In the genomic region with DNA sequence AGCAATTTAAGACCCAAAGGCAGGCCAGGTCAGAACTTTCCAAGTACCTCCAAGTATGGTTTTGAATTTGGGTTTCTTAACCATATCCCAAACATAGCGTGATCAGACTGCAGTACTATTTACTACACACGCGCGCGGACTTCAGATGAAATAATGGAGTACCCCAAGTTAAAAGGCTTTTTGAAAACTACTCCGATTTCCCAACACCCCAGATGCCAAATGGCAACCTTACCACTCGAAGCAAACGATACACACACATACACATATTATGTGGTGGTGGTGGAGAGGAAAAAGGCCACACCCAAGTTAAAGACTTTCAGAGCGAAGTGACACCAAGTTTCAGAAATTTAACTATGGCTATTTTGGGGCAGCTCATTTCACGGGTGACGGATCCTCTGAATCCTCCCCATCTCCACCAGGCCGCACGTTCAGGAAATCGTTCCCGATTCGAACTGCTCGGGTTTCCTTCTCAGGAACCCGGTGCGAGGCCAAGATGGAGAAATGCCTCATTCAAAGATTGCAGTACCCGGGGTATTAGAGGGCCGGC, we compare ENCODE assay signal across 8 mouse cellular contexts. TPM values are rescaled to one million over a fixed set of nuclear protein-coding genes. Genes with fewer than 3 reads are reported as not detected.
DNase-seq lines count a peak whose midpoint lies in the region; ATAC-seq and TF ChIP-seq lines count a peak whose summit lies in the region.

No protein-coding gene starts in this region.

- TF ChIP-seq CTCF in CH12.LX (conservative IDR thresholded peaks at IDR 0.05 in 1 of 2, IDR thresholded peaks at IDR 0.05 in 1 of 2; ENCODE audit: low read depth in 2 of 2, low read length in 2 of 2): no peak
- no peak for TF ChIP-seq CTCF in hindbrain, postnatal 0 days (IDR thresholded peaks at IDR 0.05; ENCODE audit: low read depth)

- H3K4me3 ChIP-seq in heart, embryonic 12.5 days: peak overlapping the region; percentile 68
- H3K4me3 ChIP-seq in CH12.LX (replicated peaks in 1 of 3; ENCODE audit: low read depth in 2 of 3, low read length in 2 of 3, poor library complexity in 1 of 3): peak overlapping the region; percentile 85 to 98 (median 86)
- peak overlapping the region; percentile 99 for H3K4me3 ChIP-seq in embryonic facial prominence, embryonic 11.5 days (ENCODE audit: low read depth, low read length)
- peak overlapping the region; percentile 83 for H3K4me3 ChIP-seq in hindbrain, postnatal 0 days (ENCODE audit: low read length)
- peak overlapping the region; percentile 79 for H3K4me3 ChIP-seq in midbrain, embryonic 12.5 days

- peak overlapping the region; percentile 43; the same call in 1 of the 2 replicates for H3K27ac ChIP-seq in heart, embryonic 12.5 days (ENCODE audit: poor library complexity, severe bottlenecking)
- H3K27ac ChIP-seq in CH12.LX (ENCODE audit: insufficient read depth, low read depth): peak overlapping the region; percentile 87
- H3K27ac ChIP-seq in embryonic facial prominence, embryonic 11.5 days (replicated peaks; ENCODE audit: low read depth, low read length): no peak overlapping the region
- peak overlapping the region; percentile 82 for H3K27ac ChIP-seq in hindbrain, postnatal 0 days
- H3K27ac ChIP-seq in midbrain, embryonic 12.5 days (replicated peaks): peak overlapping the region; percentile 66; the same call in 1 of the 2 replicates

- TF ChIP-seq RAD21 in CH12.LX (IDR thresholded peaks at IDR 0.05; ENCODE audit: low read depth, low read length): no peak

- H3K27me3 ChIP-seq in heart, embryonic 12.5 days (replicated peaks): no peaks in the 10 kb centered on the region
- H3K27me3 ChIP-seq in CH12.LX (replicated peaks): no peaks in the 10 kb centered on the region
- H3K27me3 ChIP-seq in embryonic facial prominence, embryonic 11.5 days (ENCODE audit: control insufficient read depth, insufficient read depth, low read length): no peaks in the 10 kb centered on the region
- H3K27me3 ChIP-seq in hindbrain, postnatal 0 days (ENCODE audit: insufficient read depth, low read length): no peaks in the 10 kb centered on the region
- no peaks in the 10 kb centered on the region for H3K27me3 ChIP-seq in midbrain, embryonic 12.5 days

- intact Hi-C loops in heart, postnatal 25 days (cut with DNase I): no loop called here

- no peak for DNase-seq in heart, postnatal 25 days (ENCODE audit: low spot score)
- peak; percentile 46 for DNase-seq in CH12.LX (ENCODE audit: extremely low read depth)
- no peak for DNase-seq in embryonic facial prominence, embryonic 11.5 days (ENCODE audit: low spot score)
- peak; percentile 13 for DNase-seq in hindbrain, postnatal 0 days (ENCODE audit: low spot score)
- DNase-seq in layer of hippocampus, adult 18-20 months (ENCODE audit: low spot score in 2 of 2): no peak
- no peak for DNase-seq in thymus, postnatal 10 days (ENCODE audit: low spot score in 2 of 2)

- TF ChIP-seq EP300 in CH12.LX (IDR thresholded peaks at IDR 0.05; ENCODE audit: low read length): no peak

- no peaks in the 10 kb centered on the region for H3K36me3 ChIP-seq in heart, embryonic 12.5 days
- peaks cover 3 to 7% of the 10 kb centered on the region in 2 experiments for H3K36me3 ChIP-seq in CH12.LX (replicated peaks in 1 of 2; ENCODE audit: control insufficient read depth in 1 of 2, insufficient read depth in 1 of 2, low read length in 1 of 2)
- no peaks in the 10 kb centered on the region for H3K36me3 ChIP-seq in embryonic facial prominence, embryonic 11.5 days (replicated peaks; ENCODE audit: control insufficient read depth, insufficient read depth, low read depth, low read length)
- no peaks in the 10 kb centered on the region for H3K36me3 ChIP-seq in hindbrain, postnatal 0 days (ENCODE audit: insufficient read depth, low read length)
- H3K36me3 ChIP-seq in midbrain, embryonic 12.5 days: no peaks in the 10 kb centered on the region

- 4% methylated on average over 21 of the region's 21 CpGs for WGBS in heart, embryonic 12.5 days
- 7% methylated on average over 21 of the region's 21 CpGs for WGBS in embryonic facial prominence, embryonic 11.5 days
- WGBS in hindbrain, postnatal 0 days: 6% methylated on average over 21 of the region's 21 CpGs
- 6% methylated on average over 21 of the region's 21 CpGs for WGBS in midbrain, embryonic 12.5 days

- TF ChIP-seq POLR2A in CH12.LX (IDR thresholded peaks at IDR 0.05; ENCODE audit: low read depth, low read length): no peak

- H3K9ac ChIP-seq in heart, embryonic 12.5 days: peak overlapping the region; percentile 86
- H3K9ac ChIP-seq in CH12.LX (ENCODE audit: insufficient read depth, low read depth): peak overlapping the region; percentile 95
- peak overlapping the region; percentile 98 for H3K9ac ChIP-seq in embryonic facial prominence, embryonic 11.5 days (replicated peaks; ENCODE audit: low read length)
- H3K9ac ChIP-seq in hindbrain, postnatal 0 days (replicated peaks; ENCODE audit: low read length): peak overlapping the region; percentile 96
- H3K9ac ChIP-seq in midbrain, embryonic 12.5 days (replicated peaks): peak overlapping the region; percentile 91

- no peaks in the 10 kb centered on the region for H3K9me3 ChIP-seq in heart, embryonic 12.5 days (replicated peaks)
- no peaks in the 10 kb centered on the region for H3K9me3 ChIP-seq in CH12.LX (replicated peaks; ENCODE audit: low read length)
- no peaks in the 10 kb centered on the region for H3K9me3 ChIP-seq in embryonic facial prominence, embryonic 11.5 days (replicated peaks; ENCODE audit: control insufficient read depth, low read length)
- H3K9me3 ChIP-seq in hindbrain, postnatal 0 days (ENCODE audit: low read length): no peaks in the 10 kb centered on the region
- H3K9me3 ChIP-seq in midbrain, embryonic 12.5 days: no peaks in the 10 kb centered on the region

- peaks cover 8% of the 10 kb centered on the region for H3K4me1 ChIP-seq in heart, embryonic 12.5 days (replicated peaks)
- peaks cover 3 to 26% of the 10 kb centered on the region in 2 experiments; a peak in 3 of 4 replicates for H3K4me1 ChIP-seq in CH12.LX (ENCODE audit: control insufficient read depth in 1 of 2, insufficient read depth in 2 of 2)
- H3K4me1 ChIP-seq in embryonic facial prominence, embryonic 11.5 days (ENCODE audit: control insufficient read depth, insufficient read depth, low read length): no peaks in the 10 kb centered on the region
- peaks cover 5% of the 10 kb centered on the region for H3K4me1 ChIP-seq in hindbrain, postnatal 0 days (ENCODE audit: insufficient read depth, low read length)
- H3K4me1 ChIP-seq in midbrain, embryonic 12.5 days: peaks cover 14% of the 10 kb centered on the region

- peak overlapping the region; percentile 89 for H3K4me2 ChIP-seq in heart, embryonic 12.5 days
- peak overlapping the region; percentile 69; the same call in 1 of the 2 replicates for H3K4me2 ChIP-seq in CH12.LX (ENCODE audit: insufficient read depth, low read depth, poor library complexity, severe bottlenecking)
- H3K4me2 ChIP-seq in embryonic facial prominence, embryonic 11.5 days (ENCODE audit: low read depth, low read length): peak overlapping the region; percentile 54
- peak overlapping the region; percentile 87 for H3K4me2 ChIP-seq in hindbrain, postnatal 0 days (ENCODE audit: low read depth, low read length)
- H3K4me2 ChIP-seq in midbrain, embryonic 12.5 days (replicated peaks): peak overlapping the region; percentile 73

- ATAC-seq in heart, embryonic 12.5 days (ENCODE audit: insufficient number of reproducible peaks, low FRiP score): no peak
- ATAC-seq in embryonic facial prominence, embryonic 11.5 days (replicated peaks; ENCODE audit: insufficient number of reproducible peaks, low FRiP score, low TSS enrichment, low read depth): no peak
- ATAC-seq in hindbrain, postnatal 0 days: no peak
- no peak for ATAC-seq in midbrain, embryonic 12.5 days (ENCODE audit: low FRiP score, low read depth)

- H3K79me2 ChIP-seq in CH12.LX (replicated peaks; ENCODE audit: control insufficient read depth, extremely low read depth, insufficient read depth, poor library complexity, severe bottlenecking): peaks cover 42% of the 10 kb centered on the region

- in situ Hi-C loops in CH12.LX (cut with MboI; ENCODE audit: low pct_ligation_motif_present, low pct_unique_long_range_greater_than_20kb, low sequenced_read_pairs): no loop called here

- dilution Hi-C loops in CH12.LX (cut with MboI; ENCODE audit: extremely low pct_ligation_motif_present, extremely low pct_unique_long_range_greater_than_20kb, low sequenced_read_pairs): no loop called here

TF ChIP-seq in CH12.LX, 34 proteins besides CTCF, POLR2A, EP300 and RAD21:
- peak; percentile 69 for TF ChIP-seq BHLHE40 (IDR thresholded peaks at IDR 0.05; ENCODE audit: low read depth, low read length)
- TF ChIP-seq UBTF (IDR thresholded peaks at IDR 0.05; ENCODE audit: low read depth, low read length): no peak

RNA-seq across cellular contexts. Expression of a gene that starts 0.9 kb away (rescaled TPM):
- polyA plus RNA-seq in heart, embryonic 12.5 days (2016; fragmentation: Nextera tagmentation; extraction: Ambion mirVana): 105 and 107 TPM in 2 replicates
- total RNA-seq in heart, postnatal 25 days (2021): 10 to 100 TPM; 43.5 to 50.1 TPM
- 57.8 and 59.7 TPM in 2 replicates for total RNA-seq in CH12.LX (2012; rRNA removed)
- 121 and 132 TPM in 2 replicates for total RNA-seq in CH12.LX (2014; rRNA removed)
- 107 and 119 TPM in 2 replicates for polyA plus RNA-seq in CH12.LX (2012; ENCODE audit: insufficient read length, low read depth)
- polyA plus RNA-seq in embryonic facial prominence, embryonic 11.5 days (2014; fragmentation: Nextera tagmentation; extraction: Ambion mirVana): 142 and 147 TPM in 2 replicates
- 135 and 308 TPM in 2 replicates for total RNA-seq in hindbrain, postnatal 0 days (2014; rRNA removed)
- polyA plus RNA-seq in hindbrain, postnatal 0 days (2015; fragmentation: Nextera tagmentation; extraction: Ambion mirVana): 204 and 216 TPM in 2 replicates
- 163 and 169 TPM in 2 replicates for polyA plus RNA-seq in midbrain, embryonic 12.5 days (2016; fragmentation: Nextera tagmentation; extraction: Ambion mirVana)
- total RNA-seq in layer of hippocampus, adult 18-20 months (2021): 100 to 1,000 TPM; 245 to 248 TPM

Comparison
In these comparisons a context has a peak if more than half of its experiments do, and no peak if none do; other contexts are left out.
1. DNase-seq: peak in CH12.LX (single experiment) and hindbrain, postnatal 0 days (single experiment); none in heart, postnatal 25 days (single experiment), embryonic facial prominence, embryonic 11.5 days (single experiment), layer of hippocampus, adult 18-20 months (0 of 2) and thymus, postnatal 10 days (0 of 2).
2. Peak in every context shown above with its lines, with median percentiles within 50 percentile points of each other: H3K4me2 ChIP-seq, H3K4me3 ChIP-seq and H3K9ac ChIP-seq.